Mouse (Mus musculus) cerebellum, adult 2 months (tissue): ENCODE measurements around the gene Prrt3.

ENCODE experiments used
- CTCF ChIP-seq: fragments of 200-500 bp; IDR thresholded peaks from 2 replicates; pipeline ENCODE4 v1.5.1; 2011; ENCODE audit warnings: low read depth, mild to moderate bottlenecking, control low read depth, low read length, moderate library complexity, borderline replicate concordance; ENCODE audit not compliant: insufficient read depth
- POLR2A ChIP-seq: fragments of 200-500 bp; IDR thresholded peaks from 2 replicates; pipeline ENCODE4 v1.6.1; 2011; ENCODE audit warnings: low read length, control low read depth, borderline replicate concordance; ENCODE audit not compliant: insufficient read depth

GRCm38 (mm10) chr6:113489410-113489809 is 12.3 kb downstream of the Prrt3 start:
- TF ChIP-seq CTCF, result no peak
- no peak for TF ChIP-seq POLR2A
